Mouse (Mus musculus) kidney, postnatal 36 days (tissue): Measurements from ENCODE around the gene Txnrd3.

Experiments
- DNase-seq, 2 experiments: peaks; one replicate each; pipeline ENCODE4 v3.0.0; 2021 to 2022; ENCODE audit warnings: mixed read lengths in 2 of 2

Gene Txnrd3

DNA sequence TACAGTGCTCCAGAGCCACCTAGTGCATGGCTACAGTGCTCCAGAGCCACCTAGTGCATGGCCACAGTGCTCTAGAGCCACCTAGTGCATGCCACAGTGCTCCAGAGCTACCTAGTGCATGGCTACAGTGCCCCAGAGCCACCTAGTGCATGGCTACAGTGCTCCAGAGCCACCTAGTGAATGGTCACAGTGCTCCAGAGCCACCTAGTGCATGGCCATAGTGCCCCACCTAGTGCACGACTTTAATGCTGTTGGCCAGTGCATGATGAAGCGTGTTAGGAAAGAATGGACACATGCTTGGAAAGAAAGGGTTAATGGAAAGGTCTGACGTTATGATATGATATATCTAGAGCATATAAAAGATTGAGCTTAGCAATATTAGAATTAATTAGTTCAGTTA lies 14.6 kb downstream of the Txnrd3 start:
- peak in 1 of 2 experiments; percentile 31 for DNase-seq

DNA sequence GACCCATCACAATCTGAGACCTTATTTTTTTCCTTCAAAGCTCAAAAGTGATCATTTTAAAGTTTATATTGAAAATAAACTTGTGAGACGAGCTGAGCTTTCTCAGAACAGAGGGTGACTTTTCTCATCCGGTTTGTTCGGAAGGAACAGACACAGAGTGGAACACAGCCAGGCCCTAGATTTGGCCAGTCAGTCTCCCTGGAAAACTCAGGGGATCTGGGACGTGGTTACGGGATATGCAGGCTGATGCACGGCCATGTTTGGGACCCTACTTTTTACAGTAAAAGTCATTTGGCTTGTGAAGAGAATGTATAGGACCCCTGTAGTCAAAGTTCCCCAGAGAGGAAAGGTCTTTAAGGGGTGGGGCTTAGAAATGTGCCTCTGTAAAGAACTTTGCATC lies 15.1 kb downstream of the Txnrd3 start:
- no peak for DNase-seq

DNA sequence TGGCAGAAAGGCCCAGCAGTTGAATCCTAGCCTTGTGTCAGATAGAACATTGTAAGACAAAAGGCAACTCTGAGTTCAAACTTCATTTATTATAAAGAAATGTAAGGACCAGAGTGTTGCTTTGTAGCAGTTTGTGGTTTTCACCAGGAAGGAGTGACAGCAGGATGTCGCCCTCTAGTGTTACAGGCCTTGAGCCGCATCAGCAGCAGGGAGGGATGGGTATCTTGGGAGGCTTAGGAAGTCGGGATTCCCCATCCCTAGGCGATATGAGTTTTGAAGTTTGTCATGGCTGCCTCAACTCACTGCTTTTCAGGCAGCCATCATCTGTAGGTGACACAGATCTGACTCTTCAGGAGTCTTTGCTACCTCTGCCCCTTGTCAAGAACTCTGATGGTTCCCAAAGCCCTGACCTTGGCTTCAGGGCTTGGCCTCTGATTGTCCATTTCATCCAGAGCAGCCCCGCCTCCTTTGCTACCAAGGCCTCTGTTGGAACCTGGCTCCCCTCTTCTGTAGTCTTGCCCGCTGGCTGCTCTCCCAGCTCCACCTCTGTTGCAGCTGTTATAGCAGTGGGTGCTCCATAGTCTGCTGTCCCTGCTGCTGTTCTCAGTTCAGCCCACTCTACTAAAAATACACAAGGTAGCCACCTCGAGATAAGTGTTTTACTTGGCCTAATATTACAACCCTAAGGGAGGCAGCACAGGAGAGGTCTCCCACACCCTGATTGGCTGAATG lies 16.1 kb downstream of the Txnrd3 start:
- DNase-seq = peak; percentile 45 to 67

DNA sequence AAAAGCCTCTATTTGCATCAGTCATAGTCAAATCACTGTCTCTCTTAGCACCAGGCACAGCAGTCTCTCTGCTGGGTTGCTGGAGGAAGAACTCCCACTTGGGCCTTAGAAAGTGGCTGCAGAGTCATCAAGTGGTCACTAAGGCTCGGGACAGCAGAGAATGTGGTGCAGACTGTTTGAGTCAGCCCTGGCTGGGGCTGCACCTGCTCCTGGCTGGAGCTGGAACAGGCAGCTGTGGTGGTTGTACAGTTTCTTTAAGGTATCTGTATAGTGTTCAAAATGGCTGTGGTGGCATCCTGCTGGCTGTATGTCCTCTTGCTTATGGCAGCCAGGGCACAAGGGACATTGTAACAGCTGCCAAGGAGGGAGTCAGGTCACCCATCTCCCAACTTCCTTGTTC lies 16.7 kb downstream of the Txnrd3 start:
- no peak for DNase-seq

DNA sequence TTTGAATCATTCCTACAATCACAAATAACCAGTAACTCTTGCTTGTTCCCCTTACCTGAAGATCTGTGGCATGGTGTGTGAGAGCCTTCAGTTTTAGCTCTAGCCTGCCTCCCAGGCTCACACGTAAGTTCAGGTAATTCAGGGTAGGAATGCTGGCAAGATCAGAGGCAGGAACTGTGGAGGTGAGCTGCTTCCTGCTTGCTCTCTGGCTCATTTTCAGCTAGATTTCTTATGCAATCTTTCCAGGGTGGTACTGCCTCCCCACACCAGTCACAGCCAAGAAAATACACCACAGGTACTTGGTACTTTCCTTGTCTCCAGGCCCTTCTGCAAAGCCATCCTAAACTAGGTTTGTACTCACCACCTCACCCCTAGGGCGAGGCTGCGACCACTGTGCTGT lies 18.7 kb downstream of the Txnrd3 start:
- no peak for DNase-seq

DNA sequence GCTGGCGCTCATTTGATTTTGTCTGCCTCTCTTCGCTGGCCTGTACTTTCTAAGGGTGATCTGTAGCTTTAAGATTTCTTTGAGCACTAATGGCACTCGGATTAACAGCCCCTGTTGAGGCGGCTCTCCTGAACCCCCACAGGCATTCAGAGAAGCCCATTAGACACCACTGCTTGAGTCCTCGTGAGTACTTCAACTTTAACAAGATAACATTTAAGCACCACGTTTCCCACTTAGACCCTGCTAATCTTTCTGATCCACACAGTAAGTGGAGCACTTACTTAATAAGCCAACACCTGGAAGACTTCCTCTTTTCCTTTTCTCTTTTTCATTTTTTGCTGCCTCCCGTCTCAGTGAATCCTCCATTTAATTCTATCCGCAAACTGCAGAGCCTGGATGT lies 21.4 kb downstream of the Txnrd3 start:
- DNase-seq = no peak

DNA sequence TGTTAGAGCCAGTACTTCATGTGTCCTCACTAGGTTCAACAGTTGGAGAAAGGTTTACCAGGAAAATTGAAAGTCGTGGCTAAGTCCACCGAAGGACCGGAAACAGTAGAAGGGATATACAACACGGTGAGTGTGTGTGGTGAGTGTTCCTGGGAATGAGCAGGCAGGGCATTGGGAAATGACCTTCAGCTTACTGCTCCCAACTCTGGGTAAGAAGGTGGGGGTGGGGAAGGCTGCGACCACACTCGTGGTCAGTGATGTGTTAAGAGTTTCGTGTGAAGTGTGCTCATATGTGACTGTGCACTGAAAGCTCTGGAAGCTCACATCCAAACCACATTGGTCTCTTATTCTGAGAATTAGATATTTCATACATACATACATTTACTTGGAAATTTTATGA lies 21.9 kb downstream of the Txnrd3 start:
- DNase-seq = no peak

DNA sequence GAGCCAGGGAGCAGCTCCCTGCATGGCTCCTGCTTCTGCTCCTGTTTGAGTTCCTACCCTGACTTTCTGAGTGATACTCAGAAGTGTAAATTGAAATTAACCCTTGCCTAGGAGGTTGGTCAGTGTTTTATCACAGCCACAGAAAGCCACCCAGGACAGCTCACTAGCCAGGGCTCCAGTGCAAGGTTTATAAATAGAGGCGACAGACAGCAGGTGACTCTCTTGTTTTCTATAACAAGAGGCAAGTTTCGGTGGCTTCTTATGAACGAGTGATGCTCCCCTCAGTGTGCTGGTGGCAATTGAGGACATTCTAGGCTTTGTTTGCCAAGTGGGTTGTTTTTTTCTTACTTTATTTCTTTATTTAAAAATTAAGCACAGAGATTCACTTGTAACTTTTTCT lies 23.2 kb downstream of the Txnrd3 start:
- no peak for DNase-seq

DNA sequence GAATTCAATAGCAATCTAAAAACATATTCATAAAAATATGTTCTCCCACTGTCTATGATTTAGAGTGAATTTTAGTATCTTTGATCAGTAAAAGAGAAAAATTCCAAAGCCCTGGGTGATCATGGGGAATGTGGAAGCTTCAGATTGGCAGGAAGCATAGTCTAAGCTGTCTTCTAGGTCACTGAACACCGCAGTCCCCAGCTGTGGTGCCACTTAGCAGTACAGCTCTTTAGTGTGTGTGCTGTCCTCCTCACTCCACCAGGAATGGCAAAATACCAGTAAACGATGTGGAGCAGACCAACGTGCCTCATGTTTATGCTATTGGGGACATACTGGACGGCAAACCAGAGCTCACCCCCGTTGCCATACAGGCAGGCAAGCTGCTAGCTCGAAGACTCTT lies 25.8 kb downstream of the Txnrd3 start:
- DNase-seq = no peak

DNA sequence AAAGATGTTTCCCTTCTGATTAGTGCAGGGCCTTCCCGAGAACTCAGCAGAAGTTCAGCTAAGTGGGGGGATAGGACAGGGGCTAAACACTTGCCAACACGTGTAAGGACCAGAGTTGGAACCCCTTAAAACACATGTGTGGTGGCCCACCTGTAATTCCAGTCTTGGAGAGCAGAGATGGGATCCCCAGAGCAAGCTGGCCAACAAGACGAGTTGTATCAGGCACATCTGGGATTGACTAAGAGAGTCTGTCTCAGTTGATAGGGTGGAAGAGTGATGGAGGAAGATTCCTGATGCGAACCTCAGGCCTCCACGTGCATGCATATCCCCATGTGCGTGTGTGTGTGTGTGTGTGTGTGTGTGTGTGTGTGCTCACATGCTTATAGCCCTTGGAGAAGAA lies 27.6 kb downstream of the Txnrd3 start:
- no peak for DNase-seq

DNA sequence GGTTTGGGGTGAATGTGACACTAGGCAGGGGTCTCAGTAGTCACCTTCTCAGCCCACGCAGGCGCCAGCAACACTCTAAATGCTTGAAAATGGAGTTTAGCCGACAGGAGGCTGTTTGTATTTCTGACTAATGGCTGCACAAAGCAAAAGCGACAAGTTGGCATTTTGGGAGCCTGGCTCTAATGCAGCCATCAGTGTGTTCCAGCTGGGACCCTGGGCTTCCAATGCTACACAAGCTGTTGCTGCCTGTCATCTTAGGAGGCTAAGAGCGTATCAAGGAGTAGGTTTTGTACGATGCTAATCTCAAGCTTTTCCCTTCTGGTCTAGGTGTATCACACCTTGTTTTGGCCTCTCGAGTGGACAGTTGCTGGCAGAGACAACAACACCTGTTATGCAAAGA lies 28.9 kb downstream of the Txnrd3 start:
- no peak for DNase-seq

DNA sequence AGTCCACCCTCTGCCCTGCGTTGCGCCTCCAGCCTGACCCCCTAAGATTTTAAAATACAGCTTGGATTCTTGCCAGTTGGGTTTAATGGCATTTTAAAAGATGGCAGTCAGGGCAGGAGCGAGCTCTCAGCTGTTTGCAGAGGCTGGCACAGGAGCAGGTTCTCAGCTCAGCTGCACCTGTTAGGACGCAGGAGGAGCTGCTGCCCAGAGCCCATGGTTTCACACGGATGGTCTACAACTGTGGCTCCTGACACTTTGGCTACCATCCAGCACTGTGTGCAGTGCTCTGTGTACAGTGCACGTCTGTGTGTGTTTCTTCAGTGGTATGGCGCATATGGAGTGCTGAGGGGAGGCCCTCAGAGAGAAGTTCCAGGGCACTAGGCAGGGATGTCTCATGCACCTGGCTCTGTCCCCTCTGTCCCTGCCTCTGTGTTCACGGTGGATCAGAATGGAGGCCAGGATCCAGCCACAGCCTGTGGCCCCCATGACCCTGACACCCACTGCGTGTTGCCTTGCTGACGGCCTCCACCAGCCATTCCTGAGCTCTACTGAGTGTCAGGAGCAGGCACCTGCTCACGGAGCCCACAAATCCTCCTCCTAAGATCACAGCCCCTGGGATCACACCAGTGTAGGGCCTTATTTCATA lies 29.5 kb downstream of the Txnrd3 start:
- no peak for DNase-seq

DNA sequence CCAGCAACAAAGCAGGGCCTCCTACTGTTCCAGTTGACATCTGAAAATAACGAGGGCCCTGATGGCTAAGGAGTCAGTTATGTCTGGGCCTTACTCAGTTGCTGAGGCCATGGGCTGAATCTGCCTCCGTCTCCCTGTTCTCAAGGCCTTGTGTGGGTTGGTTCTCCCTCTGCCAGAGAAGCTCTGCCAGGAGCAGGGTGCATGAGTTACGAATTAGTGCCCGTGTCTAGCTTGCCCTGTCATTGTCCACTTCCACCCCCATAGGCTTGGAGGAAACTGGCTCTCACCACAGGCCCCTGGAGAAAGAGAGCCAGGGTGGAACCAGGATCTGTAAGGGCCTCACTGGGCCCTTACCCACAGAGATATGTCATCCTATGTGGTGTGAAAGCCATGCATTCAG lies 34.7 kb downstream of the Txnrd3 start:
- no peak for DNase-seq

DNA sequence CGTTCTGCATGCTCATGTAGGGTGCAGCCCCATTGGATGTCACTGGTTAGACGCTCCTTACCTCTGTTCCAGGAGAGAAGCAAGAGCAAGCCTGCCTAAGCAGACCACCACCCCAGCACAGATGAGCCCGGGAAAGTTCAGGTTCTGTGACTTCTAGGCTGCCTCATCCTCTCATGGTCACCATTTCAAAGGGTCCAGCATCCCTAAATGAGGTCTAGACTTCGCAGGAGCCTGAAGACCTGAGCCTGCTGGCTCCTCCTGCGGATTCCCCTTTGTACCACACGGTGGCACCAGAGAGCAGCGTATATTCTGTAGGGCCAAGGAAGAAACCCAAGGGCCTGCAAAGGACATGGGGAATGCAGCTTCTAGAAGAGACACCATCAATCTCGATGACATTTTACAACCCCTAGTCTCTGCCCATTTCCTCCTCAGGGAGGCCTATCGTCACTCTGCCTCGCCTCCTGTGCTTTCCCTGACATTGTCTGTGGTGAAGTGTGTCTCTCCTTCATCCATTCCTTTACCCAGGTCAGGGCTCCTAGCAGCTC lies 35.6 kb downstream of the Txnrd3 start:
- peak; percentile 56 to 81 for DNase-seq

DNA sequence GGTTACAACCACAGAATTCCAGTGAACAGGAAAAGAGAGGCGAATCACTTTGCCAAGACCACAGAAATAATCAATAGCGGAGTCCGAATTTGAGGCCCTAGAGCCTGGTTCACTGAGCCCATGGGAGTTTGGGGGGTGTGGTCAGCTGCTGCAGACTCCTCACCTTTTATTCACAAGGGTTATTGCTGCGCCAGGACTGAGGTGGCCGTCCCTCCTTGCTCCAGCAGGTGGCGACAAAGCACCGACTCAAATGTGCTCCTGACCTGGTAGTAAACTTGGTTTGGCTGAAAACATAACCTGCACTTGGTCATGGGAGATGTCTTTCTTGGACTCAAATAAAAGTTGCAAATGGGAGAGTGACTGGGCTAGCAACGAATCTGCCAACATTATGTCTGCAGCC lies 36.4 kb downstream of the Txnrd3 start:
- peak; percentile 81 to 91 for DNase-seq

DNA sequence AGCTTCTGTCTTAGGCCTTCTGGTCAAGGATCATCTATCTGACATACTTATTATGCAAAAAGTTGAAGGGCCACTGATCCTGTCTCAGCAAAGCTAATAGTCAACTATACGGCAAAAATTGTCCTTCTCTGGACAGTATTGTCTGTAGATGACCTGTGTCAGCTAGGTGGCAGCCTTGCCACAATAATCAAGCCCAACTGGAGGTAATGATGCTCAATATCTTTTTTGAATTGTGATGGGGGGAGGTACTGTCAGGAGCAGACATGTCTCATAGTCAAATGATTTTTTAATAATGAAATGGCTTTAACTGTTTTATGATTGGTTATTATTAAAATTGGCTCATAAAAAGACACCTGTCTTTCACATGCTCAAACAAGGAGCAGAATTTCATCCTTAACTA lies 40.4 kb downstream of the Txnrd3 start:
- DNase-seq = peak in 1 of 2 experiments; percentile 50

DNA sequence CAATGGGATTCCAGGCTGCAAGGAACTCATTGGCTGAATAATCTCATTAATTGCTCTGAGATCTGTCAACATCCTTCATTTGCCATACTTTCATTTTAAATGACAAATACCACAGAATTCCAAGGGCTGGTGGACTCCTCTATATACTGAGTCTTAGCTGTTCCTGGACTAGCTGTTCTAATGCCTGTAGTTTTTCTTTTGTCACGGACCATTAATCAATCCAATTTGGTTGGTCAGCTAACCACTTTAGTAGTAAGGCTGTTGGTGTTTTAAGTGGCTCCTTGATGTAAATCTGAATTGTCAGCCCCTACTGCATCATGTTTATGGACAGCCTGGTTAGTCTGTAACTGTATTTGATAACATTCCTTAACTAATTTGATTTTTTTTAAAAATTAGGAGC lies 43.3 kb downstream of the Txnrd3 start:
- no peak for DNase-seq

DNA sequence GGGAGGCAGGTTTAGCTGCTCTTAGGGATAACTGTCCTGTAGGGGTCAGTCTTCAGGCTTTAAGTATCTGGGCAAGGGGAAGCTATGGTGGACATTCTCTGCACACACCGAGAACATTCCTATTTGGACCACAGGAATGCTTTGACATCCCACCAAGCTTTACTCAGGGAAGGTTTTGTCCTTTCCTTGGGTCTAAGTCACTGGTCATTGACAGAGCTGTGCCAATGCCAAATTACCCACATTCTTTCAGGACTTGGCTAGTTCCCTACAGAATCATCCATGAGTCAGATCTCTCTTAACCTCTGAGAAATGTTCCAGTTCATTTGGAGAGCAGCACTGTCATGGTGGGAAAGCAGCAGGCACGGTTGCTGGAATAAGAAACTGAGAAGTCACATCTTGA lies 62.8 kb downstream of the Txnrd3 start:
- no peak for DNase-seq

DNA sequence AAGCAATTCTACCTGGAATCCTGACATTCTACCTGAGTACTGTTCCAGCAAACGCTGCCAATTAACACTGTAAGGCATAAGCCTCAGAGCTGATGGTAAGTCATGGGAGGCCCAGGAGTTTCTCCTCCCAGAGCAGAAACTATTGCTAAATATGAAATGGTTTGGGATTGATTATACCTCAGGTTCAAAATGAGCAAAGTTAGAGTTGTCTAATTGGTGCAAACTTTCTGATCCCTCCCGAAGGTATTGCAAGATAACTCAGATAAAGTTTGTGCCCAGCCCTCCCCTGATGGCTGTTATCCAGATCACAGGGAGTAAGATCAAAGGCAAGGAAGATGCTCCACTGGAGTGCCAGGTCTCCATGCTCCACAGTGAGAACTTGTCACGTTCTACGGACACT lies 63.5 kb downstream of the Txnrd3 start, which contains the start of gene Vmn1r40:
TSS of gene Vmn1r40 (plus strand) at position 301 of the 400 bp plus-strand sequence.
- no peak for DNase-seq

DNA sequence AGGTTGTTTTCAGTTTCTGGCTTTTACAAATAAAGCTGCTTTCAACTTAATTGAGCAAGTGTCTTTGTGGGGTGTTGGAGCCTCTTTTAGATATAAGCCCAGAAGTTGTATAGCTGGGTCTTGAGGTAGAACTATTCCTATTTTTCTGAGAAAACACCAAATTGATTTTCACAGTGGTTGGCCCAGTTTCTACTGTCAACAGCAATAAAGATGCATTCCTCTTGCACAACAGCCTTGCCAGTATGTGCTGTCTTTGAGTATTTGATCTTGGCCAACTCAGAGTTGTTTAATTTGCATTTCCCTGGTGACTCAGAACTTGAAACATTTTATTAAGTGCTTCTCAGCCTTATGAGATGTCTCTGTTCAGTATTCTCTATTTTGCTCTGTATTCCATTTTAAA lies 74.3 kb downstream of the Txnrd3 start:
- DNase-seq = no peak
